Mouse (Mus musculus) megakaryocyte, embryonic 14.5 days (primary cell): Measurements from ENCODE around the gene Ank3.

Experiments used
- FLI1 ChIP-seq: IDR thresholded peaks from 2 replicates; pipeline ENCODE4 v1.6.1; 2012; ENCODE audit warnings: low read length, inconsistent platforms, mixed read lengths
- GATA1 ChIP-seq: IDR thresholded peaks from 3 replicates; pipeline ENCODE4 v1.6.1; 2012; ENCODE audit warnings: mixed read lengths, low read length, inconsistent platforms, borderline replicate concordance

DNA sequence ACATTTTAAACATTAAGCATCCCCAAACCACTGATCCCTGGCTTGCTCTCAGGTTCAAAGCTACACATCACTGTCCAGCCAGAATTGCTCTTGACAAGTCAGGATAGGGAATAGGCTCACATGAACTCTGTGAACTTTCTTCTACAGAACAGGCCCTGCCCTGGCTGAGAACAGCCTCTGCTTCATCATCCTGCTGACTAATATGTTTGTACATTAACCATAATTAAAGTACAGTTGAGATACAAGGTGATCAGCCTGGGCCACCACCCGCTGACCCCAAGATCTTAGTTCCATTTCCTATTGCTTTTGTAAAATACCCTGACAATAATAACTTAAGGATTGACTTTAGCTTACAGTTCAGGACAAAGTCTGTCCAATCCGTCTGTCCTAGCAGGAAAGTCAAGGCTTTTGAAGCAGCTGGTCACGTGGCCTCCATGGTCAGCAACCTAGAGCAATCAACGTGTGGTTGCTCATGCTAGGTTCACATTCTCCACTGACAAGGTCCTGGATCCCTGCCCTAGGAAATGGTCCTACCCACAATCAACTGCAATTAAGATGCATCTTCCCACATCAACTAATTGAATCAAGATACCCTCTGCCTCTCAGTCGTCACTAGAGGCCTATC, 538.0 kb downstream of the Ank3 start:
- no peak for TF ChIP-seq FLI1
- no peak for TF ChIP-seq GATA1
